Mouse (Mus musculus): Measurements from ENCODE around the gene Prl8a9. TPM values are rescaled to one million over a fixed set of nuclear protein-coding genes. Genes with fewer than 3 reads are reported as not detected.

The Prl8a9 gene
- not detected in 2 replicates for polyA plus RNA-seq (2015; fragmentation: Nextera tagmentation; extraction: Ambion mirVana)

- 92% methylated on average over 2 of the region's 2 CpGs for WGBS
- no peak within 1 kb of the TSS for H3K4me2 ChIP-seq
- ATAC-seq (ENCODE audit: low read depth) = no peak
- H3K9me3 ChIP-seq = no peaks in the 10 kb centered on the region
- H3K36me3 ChIP-seq = no peaks in the 10 kb centered on the region
- no peak within 1 kb of the TSS for H3K9ac ChIP-seq
- H3K4me3 ChIP-seq = no peak within 1 kb of the TSS
- H3K27me3 ChIP-seq = no peaks in the 10 kb centered on the region
- H3K4me1 ChIP-seq (replicated peaks) = no peaks in the 10 kb centered on the region
- H3K27ac ChIP-seq (replicated peaks) = no peak within 1 kb of the TSS
Observed at GRCm38 (mm10) chr13:27564506-27564905, at the start of gene Prl8a9. Gene Prl8a9, minus strand, starts transcription at chr13:27564606.

DNA sequence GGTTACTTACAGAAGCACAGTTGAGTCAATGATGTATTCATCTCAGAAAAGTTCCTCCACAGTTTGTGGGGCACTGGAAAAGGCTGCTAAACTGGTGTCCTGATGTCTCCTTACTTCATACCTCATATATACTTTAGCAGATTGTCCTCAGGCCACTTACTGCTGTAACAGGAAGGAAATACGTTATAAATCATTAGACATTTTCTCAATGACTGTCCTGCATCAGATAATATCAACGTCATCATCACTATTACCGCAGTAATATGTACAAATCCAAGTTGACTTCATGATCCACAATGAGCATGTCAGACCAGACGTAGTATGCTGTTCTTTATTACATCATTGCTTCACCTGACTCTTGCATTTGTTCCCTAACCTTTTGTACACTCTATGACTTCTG, 46.1 kb upstream of the Prl8a9 start, which contains the start of gene Prl7b1:
Gene Prl7b1, minus strand, starts transcription at position 101 of the 400 bp plus-strand sequence.
- WGBS = 71% methylated on average over 4 of the region's 4 CpGs
- ATAC-seq (ENCODE audit: low read depth) = no peak
- H3K27ac ChIP-seq (replicated peaks) = no peak within 1 kb of the TSS

GRCm38 (mm10) chr13:27582071-27582470, 17.7 kb upstream of the Prl8a9 start, which contains the start of gene Prl8a1:
Gene Prl8a1, minus strand, starts transcription at chr13:27582171.
- H3K9ac ChIP-seq = no peak within 1 kb of the TSS
- no peak for ATAC-seq (ENCODE audit: low read depth)

More for the DNA sequence above, 46.1 kb upstream of the Prl8a9 start, which contains the start of gene Prl7b1:
- Histone ChIP-seq H3K9me3 (no peaks in the 10 kb centered on the region), H3K27me3 (no peaks in the 10 kb centered on the region), H3K36me3 (no peaks in the 10 kb centered on the region), H3K4me2 (no peak within 1 kb of the TSS), H3K4me1 (replicated peaks) (no peaks in the 10 kb centered on the region), H3K9ac (no peak within 1 kb of the TSS), H3K4me3 (no peak within 1 kb of the TSS)

DNA sequence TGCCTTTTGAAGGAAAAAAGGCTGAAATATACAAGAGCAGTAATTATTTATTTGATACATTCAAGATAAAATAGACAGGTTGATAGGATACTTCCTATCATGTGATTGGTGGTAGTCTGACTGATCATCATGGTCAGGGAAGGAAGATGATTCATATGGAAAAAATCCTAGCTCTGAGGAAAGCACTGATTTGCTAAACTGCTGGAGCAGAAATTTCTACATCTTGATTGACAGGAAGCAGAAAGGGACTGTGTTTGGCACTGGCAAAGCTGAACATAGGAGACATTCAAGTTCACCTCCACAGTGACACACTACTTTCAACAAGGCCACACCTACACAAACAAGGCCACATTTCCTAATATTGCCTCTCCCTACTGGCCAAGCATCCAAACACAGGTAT, 11.1 kb downstream of the Prl8a9 start:
- ATAC-seq (ENCODE audit: low read depth) = no peak
- Histone ChIP-seq H3K27me3 (no peaks in the 10 kb centered on the region), H3K36me3 (no peaks in the 10 kb centered on the region), H3K27ac (replicated peaks) (no peak overlapping the region), H3K4me1 (replicated peaks) (no peaks in the 10 kb centered on the region), H3K9me3 (no peaks in the 10 kb centered on the region), H3K4me3 (no peak overlapping the region), H3K4me2 (no peak overlapping the region), H3K9ac (no peak overlapping the region)

More at GRCm38 (mm10) chr13:27582071-27582470, 17.7 kb upstream of the Prl8a9 start, which contains the start of gene Prl8a1:
- Histone ChIP-seq H3K4me2 (no peak within 1 kb of the TSS), H3K27ac (replicated peaks) (no peak within 1 kb of the TSS), H3K4me1 (replicated peaks) (no peaks in the 10 kb centered on the region), H3K9me3 (no peaks in the 10 kb centered on the region), H3K27me3 (no peaks in the 10 kb centered on the region), H3K4me3 (no peak within 1 kb of the TSS), H3K36me3 (no peaks in the 10 kb centered on the region)
- 81% methylated on average over 2 of the region's 2 CpGs for WGBS

DNA sequence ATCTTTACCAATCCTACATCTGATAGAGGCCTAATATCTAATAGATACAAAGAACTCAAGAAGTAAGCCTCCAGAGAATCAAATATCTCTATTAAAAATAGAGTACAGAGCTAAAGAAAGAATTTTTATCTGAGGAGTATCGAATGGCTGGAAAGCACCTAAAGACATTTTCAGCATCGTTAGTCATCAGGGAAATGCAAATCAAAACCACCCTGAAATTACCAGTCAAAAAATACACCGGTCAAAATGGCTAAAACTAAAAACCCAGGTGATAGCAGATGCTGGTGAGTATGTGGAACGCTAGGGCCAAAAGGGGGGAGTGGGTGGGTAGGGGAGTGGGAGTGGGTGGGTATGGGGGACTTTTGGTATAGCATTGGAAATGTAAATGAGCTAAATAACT, 41.2 kb downstream of the Prl8a9 start:
- ATAC-seq (ENCODE audit: low read depth) = no peak
- Histone ChIP-seq H3K4me3 (no peak overlapping the region), H3K9ac (no peak overlapping the region), H3K4me2 (no peak overlapping the region), H3K27ac (replicated peaks) (no peak overlapping the region), H3K27me3 (no peaks in the 10 kb centered on the region), H3K36me3 (no peaks in the 10 kb centered on the region), H3K9me3 (no peaks in the 10 kb centered on the region), H3K4me1 (replicated peaks) (no peaks in the 10 kb centered on the region)
- 82% methylated on average over 4 of the region's 4 CpGs for WGBS

DNA sequence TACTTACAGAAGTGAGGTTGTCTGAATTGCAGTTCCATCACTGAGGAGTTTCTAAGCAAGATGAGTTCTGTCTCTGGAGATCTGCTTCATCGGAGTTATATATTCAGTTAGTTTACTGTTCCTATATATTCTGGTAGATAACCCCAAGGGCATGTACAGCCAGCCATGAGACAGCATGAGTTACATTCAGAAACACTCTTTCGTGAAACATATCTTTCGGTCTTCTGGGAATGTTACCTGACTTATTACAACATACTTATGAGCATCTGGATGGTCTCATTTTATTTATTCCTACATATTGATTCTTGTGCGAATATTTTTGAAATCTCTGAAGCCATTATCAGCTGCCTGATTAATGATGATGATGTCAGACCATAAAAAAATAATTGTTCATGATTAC, 51.3 kb downstream of the Prl8a9 start, which contains the start of gene Prl8a8:
Gene Prl8a8, minus strand, starts transcription at position 101 of the 400 bp plus-strand sequence.
- WGBS = 85% methylated on average over 4 of the region's 4 CpGs
- H3K4me2 ChIP-seq = no peak within 1 kb of the TSS
- no peak within 1 kb of the TSS for H3K9ac ChIP-seq
- H3K27me3 ChIP-seq = no peaks in the 10 kb centered on the region
- no peaks in the 10 kb centered on the region for H3K4me1 ChIP-seq (replicated peaks)
- no peaks in the 10 kb centered on the region for H3K9me3 ChIP-seq
- H3K4me3 ChIP-seq = no peak within 1 kb of the TSS
- no peak for ATAC-seq (ENCODE audit: low read depth)
- no peak within 1 kb of the TSS for H3K27ac ChIP-seq (replicated peaks)
- no peaks in the 10 kb centered on the region for H3K36me3 ChIP-seq

Other genes with a start within 250 kb of the Prl8a9 start
- not detected in 2 replicates for gene Prl8a2, start 218.9 kb downstream of the Prl8a9 start, polyA plus RNA-seq (2015; fragmentation: Nextera tagmentation; extraction: Ambion mirVana)
- gene Prl2b1, start 173.8 kb downstream of the Prl8a9 start, polyA plus RNA-seq (2015; fragmentation: Nextera tagmentation; extraction: Ambion mirVana) = not detected in 2 replicates
- not detected in 2 replicates for gene Prl8a6, start 125.9 kb downstream of the Prl8a9 start, polyA plus RNA-seq (2015; fragmentation: Nextera tagmentation; extraction: Ambion mirVana)
- not detected in 2 replicates for gene Prl8a8, start 51.4 kb downstream of the Prl8a9 start, polyA plus RNA-seq (2015; fragmentation: Nextera tagmentation; extraction: Ambion mirVana)
- gene Prl8a1, start 17.6 kb upstream of the Prl8a9 start, polyA plus RNA-seq (2015; fragmentation: Nextera tagmentation; extraction: Ambion mirVana) = not detected in 2 replicates
- gene Prl7b1, start 46.0 kb upstream of the Prl8a9 start, polyA plus RNA-seq (2015; fragmentation: Nextera tagmentation; extraction: Ambion mirVana) = not detected in 2 replicates
- not detected in 2 replicates for gene Prl7a1, start 77.9 kb upstream of the Prl8a9 start, polyA plus RNA-seq (2015; fragmentation: Nextera tagmentation; extraction: Ambion mirVana)
- not detected in 2 replicates for gene Prl7a2, start 103.4 kb upstream of the Prl8a9 start, polyA plus RNA-seq (2015; fragmentation: Nextera tagmentation; extraction: Ambion mirVana)
- not detected in 2 replicates for gene Prl7d1, start 152.1 kb upstream of the Prl8a9 start, polyA plus RNA-seq (2015; fragmentation: Nextera tagmentation; extraction: Ambion mirVana)
- not detected in 2 replicates for gene Prl7c1, start 216.2 kb upstream of the Prl8a9 start, polyA plus RNA-seq (2015; fragmentation: Nextera tagmentation; extraction: Ambion mirVana)
- not detected in 2 replicates for gene Prl2a1, start 237.0 kb upstream of the Prl8a9 start, polyA plus RNA-seq (2015; fragmentation: Nextera tagmentation; extraction: Ambion mirVana)